Comparison of ENCODE assay signal across 22 mouse cellular contexts in genomic region chr6:23439897-23440296, GRCm38 (mm10).
"Had no signal": no experiment of that assay in that cellular context is flagged by ENCODE, and none has a peak within 500 bp of the region (broad histone marks: within the 10 kb centered on the region; RNA-seq: fewer than 3 reads in every experiment).

No protein-coding gene starts in this region.

- DNase-seq: kidney, postnatal 25 days; layer of hippocampus, adult 9-11 months; liver; lung, adult 18-20 months; lung, postnatal 10 days; lung, postnatal 36 days; retina, postnatal 1 day; right cerebral cortex, postnatal 25 days; thymus, adult 18-20 months; thymus, postnatal 36 days had no signal

- H3K9ac ChIP-seq: limb, embryonic 13.5 days; liver, embryonic 12.5 days; liver, embryonic 15.5 days; lung, embryonic 15.5 days; midbrain, embryonic 13.5 days; neural tube, embryonic 13.5 days had no signal

- H3K27me3 ChIP-seq: limb, embryonic 13.5 days; liver, embryonic 12.5 days; liver, embryonic 15.5 days; lung, embryonic 15.5 days; megakaryocyte, embryonic 14.5 days; midbrain, embryonic 13.5 days; neural tube, embryonic 13.5 days had no signal

- H3K27ac ChIP-seq: kidney, postnatal 0 days; layer of hippocampus, adult 2 months; limb, embryonic 10.5 days; limb, embryonic 13.5 days; liver, embryonic 12.5 days; liver, embryonic 15.5 days; lung, embryonic 15.5 days; midbrain, embryonic 10.5 days; midbrain, embryonic 13.5 days; neural tube, embryonic 13.5 days had no signal

- ATAC-seq: liver, embryonic 12.5 days; midbrain, embryonic 13.5 days had no signal

- H3K4me3 ChIP-seq: layer of hippocampus, adult 2 months; limb, embryonic 10.5 days; limb, embryonic 13.5 days; liver, embryonic 12.5 days; liver, embryonic 15.5 days; lung, embryonic 15.5 days; megakaryocyte, embryonic 14.5 days; midbrain, embryonic 10.5 days; midbrain, embryonic 13.5 days; myocyte; neural tube, embryonic 13.5 days had no signal

- H3K4me2 ChIP-seq: limb, embryonic 13.5 days; liver, embryonic 12.5 days; liver, embryonic 15.5 days; lung, embryonic 15.5 days; midbrain, embryonic 13.5 days; neural tube, embryonic 13.5 days had no signal

- H3K9me3 ChIP-seq: limb, embryonic 10.5 days; limb, embryonic 13.5 days; liver, embryonic 12.5 days; liver, embryonic 15.5 days; lung, embryonic 15.5 days; midbrain, embryonic 10.5 days; midbrain, embryonic 13.5 days; neural tube, embryonic 13.5 days had no signal

- H3K36me3 ChIP-seq: limb, embryonic 10.5 days; limb, embryonic 13.5 days; liver, embryonic 12.5 days; liver, embryonic 15.5 days; lung, embryonic 15.5 days; midbrain, embryonic 10.5 days; midbrain, embryonic 13.5 days; neural tube, embryonic 13.5 days had no signal

- H3K4me1 ChIP-seq: limb, embryonic 10.5 days; limb, embryonic 13.5 days; liver, embryonic 12.5 days; liver, embryonic 15.5 days; lung, embryonic 15.5 days; megakaryocyte, embryonic 14.5 days; midbrain, embryonic 10.5 days; midbrain, embryonic 13.5 days; neural tube, embryonic 13.5 days had no signal
